Mouse (Mus musculus): Measurements from ENCODE around the gene Cdk5rap3. TPM values are rescaled to one million over a fixed set of nuclear protein-coding genes. Genes with fewer than 3 reads are reported as not detected.

The Cdk5rap3 gene
- 67.5 and 70.6 TPM in 2 replicates for polyA plus RNA-seq (2015; fragmentation: Nextera tagmentation; extraction: Ambion mirVana)

DNA sequence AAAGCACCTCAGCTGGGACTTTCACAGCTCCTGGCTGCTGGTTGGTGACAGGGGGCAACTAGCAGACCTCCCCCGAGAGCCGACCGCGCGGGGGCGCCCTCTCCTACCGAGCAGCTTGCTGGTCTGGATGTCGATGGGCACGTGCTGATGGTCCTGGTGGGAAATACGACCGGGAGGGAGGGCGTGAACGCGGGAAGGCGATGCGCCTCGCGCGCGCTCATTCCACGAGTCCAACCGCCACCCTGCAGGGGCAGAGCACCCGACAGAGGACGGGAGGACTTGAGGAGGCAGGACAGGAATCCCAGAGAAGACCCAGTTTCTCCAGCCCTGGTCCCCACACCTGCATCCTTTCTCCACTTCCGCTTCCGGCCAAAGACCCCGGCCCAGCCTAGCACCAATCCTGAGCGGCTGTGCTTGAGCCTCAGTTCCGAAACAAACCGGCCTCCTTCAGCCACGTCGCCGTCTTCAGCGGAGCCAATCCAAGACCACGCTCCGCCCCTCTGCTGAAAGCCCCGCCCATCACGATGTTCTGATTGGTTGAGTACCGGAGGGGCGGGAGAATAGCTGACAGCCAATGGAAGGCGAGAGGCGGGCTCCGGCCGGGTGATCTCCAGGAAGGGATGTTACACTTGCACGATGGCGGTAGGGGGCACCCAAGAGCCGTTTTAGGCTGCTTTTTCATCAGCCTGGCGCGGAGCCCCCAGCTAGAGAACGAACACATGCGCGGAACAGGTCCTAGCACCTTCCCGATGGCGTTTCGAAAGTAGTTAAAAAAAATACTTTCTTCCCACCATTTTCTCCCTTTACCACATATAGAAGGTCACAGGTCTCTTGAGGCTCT, at the start of gene Cdk5rap3:
Gene Cdk5rap3, minus strand, starts transcription at position 453 of the 841 bp plus-strand sequence.
- peak; percentile 98 for ATAC-seq (ENCODE audit: low read depth)
- Histone ChIP-seq H3K9ac (ENCODE audit: low read length) (peak within 1 kb of the TSS; percentile 84), H3K4me1 (replicated peaks; ENCODE audit: control insufficient read depth, insufficient read depth, low read length) (peaks cover 11% of the 10 kb centered on the region), H3K27ac (ENCODE audit: low read length) (peak within 1 kb of the TSS; percentile 81), H3K9me3 (ENCODE audit: control insufficient read depth, low read length) (no peaks in the 10 kb centered on the region), H3K36me3 (ENCODE audit: control insufficient read depth, insufficient read depth, low read length) (no peaks in the 10 kb centered on the region), H3K4me2 (ENCODE audit: low read depth, low read length) (peak within 1 kb of the TSS; percentile 97), H3K27me3 (ENCODE audit: control insufficient read depth, insufficient read depth, low read depth, low read length) (no peaks in the 10 kb centered on the region), H3K4me3 (ENCODE audit: low read length) (peak within 1 kb of the TSS; percentile 88)
- under 1% methylated on average over 55 of the region's 55 CpGs for WGBS

DNA sequence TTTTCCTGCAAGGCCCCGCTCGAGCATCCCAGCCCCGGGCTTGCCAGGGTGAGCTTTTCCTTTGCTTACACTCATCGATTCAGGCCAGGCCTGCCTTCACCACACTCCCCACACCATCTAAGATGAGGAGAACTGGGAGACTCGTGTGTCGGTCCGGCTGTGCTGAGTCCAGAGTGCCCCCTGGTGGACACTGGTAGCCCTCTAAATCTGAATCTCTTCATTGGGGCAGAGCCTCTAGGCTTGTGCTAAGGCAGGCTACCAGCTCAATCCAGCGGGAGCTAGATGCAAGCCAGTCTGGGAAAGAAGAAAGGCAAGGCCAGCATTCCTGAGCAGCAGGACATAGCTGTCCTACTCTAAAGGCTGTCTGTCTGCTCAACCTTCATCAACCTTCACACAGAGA, 47.3 kb upstream of the Cdk5rap3 start:
- H3K4me2 ChIP-seq (ENCODE audit: low read depth, low read length) = no peak overlapping the region
- H3K4me1 ChIP-seq (replicated peaks; ENCODE audit: control insufficient read depth, insufficient read depth, low read length) = peaks cover 15% of the 10 kb centered on the region
- peaks cover 16% of the 10 kb centered on the region for H3K36me3 ChIP-seq (ENCODE audit: control insufficient read depth, insufficient read depth, low read length)
- no peak overlapping the region for H3K4me3 ChIP-seq (ENCODE audit: low read length)
- 14% methylated on average over 8 of the region's 8 CpGs for WGBS
- no peaks in the 10 kb centered on the region for H3K27me3 ChIP-seq (ENCODE audit: control insufficient read depth, insufficient read depth, low read depth, low read length)
- no peaks in the 10 kb centered on the region for H3K9me3 ChIP-seq (ENCODE audit: control insufficient read depth, low read length)
- H3K9ac ChIP-seq (ENCODE audit: low read length) = no peak overlapping the region
- no peak overlapping the region for H3K27ac ChIP-seq (ENCODE audit: low read length)
- ATAC-seq (ENCODE audit: low read depth) = peak; percentile 78

DNA sequence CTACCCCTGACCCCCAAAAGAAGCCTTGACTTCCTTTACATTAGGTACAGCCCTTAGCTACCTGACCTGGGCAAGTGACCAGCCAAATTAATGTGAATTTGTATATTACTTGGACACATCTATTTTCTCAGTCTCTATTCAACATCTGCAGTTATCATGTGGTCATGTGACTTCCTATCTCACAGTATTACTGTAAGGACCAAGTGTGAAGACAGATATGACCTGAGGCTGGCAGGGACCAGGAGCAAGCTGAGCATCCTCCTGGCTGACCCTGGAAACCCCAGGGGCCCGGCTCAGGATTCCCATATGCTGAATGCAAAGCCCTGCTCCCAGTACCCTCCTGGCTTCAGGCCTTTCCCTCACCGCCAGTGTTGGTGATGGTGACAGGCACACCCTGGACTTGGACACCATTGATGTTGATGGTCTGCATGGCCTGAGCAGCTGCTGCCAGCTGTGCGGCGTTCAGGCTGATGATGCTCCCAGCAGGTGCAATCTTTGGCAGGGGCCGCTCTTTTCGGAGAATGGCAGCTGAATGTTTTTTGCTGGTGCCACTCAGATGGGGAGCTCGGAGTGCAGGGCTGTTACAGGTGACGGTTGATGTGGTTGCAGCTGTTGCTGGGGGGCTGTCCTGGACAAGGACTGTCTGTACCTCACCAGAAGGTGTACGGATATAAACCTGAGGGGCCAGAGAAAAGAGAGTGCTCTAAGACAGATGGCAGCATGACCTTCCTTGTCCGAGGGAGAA, 40.9 kb upstream of the Cdk5rap3 start:
- 85% methylated on average over 10 of the region's 10 CpGs for WGBS
- no peaks in the 10 kb centered on the region for H3K27me3 ChIP-seq (ENCODE audit: control insufficient read depth, insufficient read depth, low read depth, low read length)
- ATAC-seq (ENCODE audit: low read depth) = no peak

DNA sequence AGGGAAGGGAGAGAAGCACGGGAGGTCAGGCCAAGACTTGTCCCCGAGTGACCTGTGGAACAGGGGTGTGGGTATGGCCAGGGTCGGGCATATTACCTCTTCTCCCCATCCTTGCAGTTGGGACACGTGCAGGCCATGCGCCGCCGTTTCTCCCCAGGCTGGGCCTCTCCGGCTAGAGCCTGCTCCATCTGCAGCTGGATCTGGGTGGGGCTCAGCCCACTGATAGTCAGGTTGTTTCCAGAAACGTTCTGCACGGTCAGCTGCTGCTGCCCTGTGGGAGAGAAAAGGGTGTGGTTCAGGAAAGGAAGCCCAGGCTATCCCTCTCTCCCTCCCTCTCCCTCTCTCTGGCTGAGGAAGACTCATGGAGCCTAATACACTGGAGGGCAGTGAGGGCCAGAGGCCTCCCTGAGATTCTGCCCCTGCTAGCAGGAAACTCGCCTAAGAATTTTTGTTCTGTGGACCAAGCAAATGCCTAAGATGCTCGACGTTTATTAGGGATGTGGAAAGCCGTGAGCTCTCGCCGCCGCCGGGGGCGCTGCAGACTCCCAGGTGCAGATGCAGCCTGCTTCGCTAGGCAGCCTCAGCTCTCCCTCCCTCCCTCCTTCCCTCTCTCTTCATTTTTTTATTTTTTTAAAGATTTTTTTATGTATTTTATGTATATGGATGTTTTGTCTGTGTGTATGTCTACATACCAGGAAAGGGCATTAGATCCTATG, 39.9 kb upstream of the Cdk5rap3 start:
- Histone ChIP-seq H3K4me3 (ENCODE audit: low read length) (no peak overlapping the region), H3K4me2 (ENCODE audit: low read depth, low read length) (no peak overlapping the region), H3K4me1 (replicated peaks; ENCODE audit: control insufficient read depth, insufficient read depth, low read length) (no peaks in the 10 kb centered on the region), H3K9me3 (ENCODE audit: control insufficient read depth, low read length) (no peaks in the 10 kb centered on the region), H3K27me3 (ENCODE audit: control insufficient read depth, insufficient read depth, low read depth, low read length) (no peaks in the 10 kb centered on the region), H3K27ac (ENCODE audit: low read length) (no peak overlapping the region), H3K9ac (ENCODE audit: low read length) (no peak overlapping the region), H3K36me3 (ENCODE audit: control insufficient read depth, insufficient read depth, low read length) (peaks cover 29% of the 10 kb centered on the region)
- WGBS = 52% methylated on average over 20 of the region's 20 CpGs
- ATAC-seq (ENCODE audit: low read depth) = no peak

More for the DNA sequence above, 40.9 kb upstream of the Cdk5rap3 start:
- H3K9ac ChIP-seq (ENCODE audit: low read length) = no peak overlapping the region
- no peak overlapping the region for H3K27ac ChIP-seq (ENCODE audit: low read length)
- H3K36me3 ChIP-seq (ENCODE audit: control insufficient read depth, insufficient read depth, low read length) = peaks cover 31% of the 10 kb centered on the region
- H3K4me1 ChIP-seq (replicated peaks; ENCODE audit: control insufficient read depth, insufficient read depth, low read length) = no peaks in the 10 kb centered on the region
- no peak overlapping the region for H3K4me3 ChIP-seq (ENCODE audit: low read length)
- no peak overlapping the region for H3K4me2 ChIP-seq (ENCODE audit: low read depth, low read length)
- no peaks in the 10 kb centered on the region for H3K9me3 ChIP-seq (ENCODE audit: control insufficient read depth, low read length)

DNA sequence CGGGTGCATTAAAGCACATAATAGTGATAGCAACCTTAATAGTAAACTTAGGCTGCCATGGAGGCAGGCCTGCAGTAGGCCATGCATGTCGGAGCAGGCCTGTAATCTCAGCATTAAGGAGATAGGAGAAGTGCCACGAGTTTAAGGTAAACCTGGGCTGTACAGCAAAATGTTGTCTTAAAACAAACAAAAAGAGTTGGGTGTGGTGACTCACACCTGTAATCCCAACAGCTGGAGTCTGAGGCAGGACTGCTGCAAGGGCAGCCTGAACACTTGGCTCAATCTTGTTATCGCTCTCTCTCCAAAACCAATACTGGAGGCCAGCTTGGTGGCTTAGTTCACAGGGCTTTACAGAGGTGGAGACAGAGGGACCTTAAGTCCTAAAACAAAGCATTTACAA, 38.8 kb upstream of the Cdk5rap3 start:
- Histone ChIP-seq H3K4me3 (ENCODE audit: low read length) (no peak overlapping the region), H3K4me1 (replicated peaks; ENCODE audit: control insufficient read depth, insufficient read depth, low read length) (no peaks in the 10 kb centered on the region), H3K9ac (ENCODE audit: low read length) (no peak overlapping the region), H3K9me3 (ENCODE audit: control insufficient read depth, low read length) (no peaks in the 10 kb centered on the region), H3K27me3 (ENCODE audit: control insufficient read depth, insufficient read depth, low read depth, low read length) (no peaks in the 10 kb centered on the region), H3K36me3 (ENCODE audit: control insufficient read depth, insufficient read depth, low read length) (peaks cover 24% of the 10 kb centered on the region), H3K4me2 (ENCODE audit: low read depth, low read length) (no peak overlapping the region), H3K27ac (ENCODE audit: low read length) (no peak overlapping the region)
- ATAC-seq (ENCODE audit: low read depth) = no peak
- WGBS = 89% methylated on average over 4 of the region's 4 CpGs

DNA sequence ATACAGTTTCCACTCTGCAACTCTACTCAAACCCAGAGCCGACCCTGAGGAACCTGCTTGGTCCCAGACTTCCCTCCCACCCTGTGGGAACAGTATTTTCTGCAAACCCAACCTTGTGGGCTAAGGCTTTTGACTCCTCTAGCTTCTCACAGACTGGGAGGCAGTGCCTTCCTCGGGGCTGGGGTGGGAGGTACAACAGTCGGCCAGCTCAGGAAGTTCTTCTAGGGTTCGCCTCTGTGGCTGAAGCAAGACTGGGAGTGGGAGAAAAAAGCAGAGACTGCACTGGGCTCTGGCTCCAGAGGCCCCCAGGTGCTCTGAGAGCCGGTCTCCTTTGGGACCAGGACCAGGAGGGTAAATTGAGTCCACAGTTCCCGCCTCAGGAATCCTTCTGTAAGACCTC, 36.6 kb upstream of the Cdk5rap3 start:
- no peak for ATAC-seq (ENCODE audit: low read depth)
- Histone ChIP-seq H3K27ac (ENCODE audit: low read length) (no peak overlapping the region), H3K36me3 (ENCODE audit: control insufficient read depth, insufficient read depth, low read length) (peaks cover 21% of the 10 kb centered on the region), H3K4me3 (ENCODE audit: low read length) (no peak overlapping the region), H3K4me1 (replicated peaks; ENCODE audit: control insufficient read depth, insufficient read depth, low read length) (no peaks in the 10 kb centered on the region), H3K9ac (ENCODE audit: low read length) (no peak overlapping the region), H3K4me2 (ENCODE audit: low read depth, low read length) (no peak overlapping the region), H3K9me3 (ENCODE audit: control insufficient read depth, low read length) (no peaks in the 10 kb centered on the region), H3K27me3 (ENCODE audit: control insufficient read depth, insufficient read depth, low read depth, low read length) (no peaks in the 10 kb centered on the region)
- WGBS = 68% methylated on average over 6 of the region's 6 CpGs

DNA sequence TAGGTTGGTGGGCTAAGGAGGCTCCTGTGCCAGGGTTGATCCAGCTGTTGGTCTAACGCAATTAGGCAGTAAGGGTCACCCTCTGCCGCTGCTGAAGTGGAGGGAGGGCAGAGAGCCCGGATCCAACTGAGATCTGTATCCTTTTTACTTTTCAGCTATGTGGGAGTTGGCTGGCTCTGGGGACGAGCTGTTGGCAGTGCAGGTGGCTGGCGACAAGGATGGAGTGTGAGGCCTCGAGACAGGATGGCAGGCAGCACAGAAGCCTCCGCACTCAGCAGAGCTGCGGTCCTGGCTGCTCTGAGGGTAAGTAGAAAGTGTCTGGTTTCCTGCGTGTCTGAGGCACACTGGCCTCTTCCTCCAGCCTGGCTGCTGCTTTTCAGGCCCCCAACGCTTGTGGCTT, 36.1 kb upstream of the Cdk5rap3 start:
- no peaks in the 10 kb centered on the region for H3K9me3 ChIP-seq (ENCODE audit: control insufficient read depth, low read length)
- no peak overlapping the region for H3K4me2 ChIP-seq (ENCODE audit: low read depth, low read length)
- peaks cover 21% of the 10 kb centered on the region for H3K36me3 ChIP-seq (ENCODE audit: control insufficient read depth, insufficient read depth, low read length)
- H3K4me1 ChIP-seq (replicated peaks; ENCODE audit: control insufficient read depth, insufficient read depth, low read length) = no peaks in the 10 kb centered on the region
- no peaks in the 10 kb centered on the region for H3K27me3 ChIP-seq (ENCODE audit: control insufficient read depth, insufficient read depth, low read depth, low read length)
- no peak overlapping the region for H3K9ac ChIP-seq (ENCODE audit: low read length)
- ATAC-seq (ENCODE audit: low read depth) = no peak
- 68% methylated on average over 10 of the region's 10 CpGs for WGBS
- H3K27ac ChIP-seq (ENCODE audit: low read length) = no peak overlapping the region
- H3K4me3 ChIP-seq (ENCODE audit: low read length) = no peak overlapping the region

DNA sequence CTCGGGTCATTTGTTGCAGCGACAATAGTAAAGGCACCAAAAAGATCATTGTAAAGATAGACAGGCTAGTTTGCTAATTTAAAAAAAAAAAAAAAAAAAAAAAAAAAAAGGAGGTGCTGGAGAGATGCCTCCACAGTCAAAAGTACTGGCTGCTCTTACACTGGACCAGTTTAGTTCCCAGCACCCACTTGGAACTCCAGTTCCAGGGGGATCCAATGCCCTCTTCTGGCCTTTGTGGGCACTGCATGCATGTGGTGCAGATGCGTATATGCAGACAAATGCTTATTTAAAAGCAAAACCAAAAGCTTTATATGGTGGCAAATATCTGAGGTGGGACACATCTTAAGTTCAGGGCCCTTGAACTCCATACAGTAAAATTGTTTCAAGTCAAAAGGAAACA, 34.5 kb upstream of the Cdk5rap3 start:
- no peak overlapping the region for H3K4me3 ChIP-seq (ENCODE audit: low read length)
- no peak for ATAC-seq (ENCODE audit: low read depth)
- no peaks in the 10 kb centered on the region for H3K4me1 ChIP-seq (replicated peaks; ENCODE audit: control insufficient read depth, insufficient read depth, low read length)
- no peak overlapping the region for H3K27ac ChIP-seq (ENCODE audit: low read length)
- no peaks in the 10 kb centered on the region for H3K27me3 ChIP-seq (ENCODE audit: control insufficient read depth, insufficient read depth, low read depth, low read length)
- no peaks in the 10 kb centered on the region for H3K9me3 ChIP-seq (ENCODE audit: control insufficient read depth, low read length)
- peaks cover 18% of the 10 kb centered on the region for H3K36me3 ChIP-seq (ENCODE audit: control insufficient read depth, insufficient read depth, low read length)
- WGBS = 96% methylated on average over 3 of the region's 3 CpGs
- no peak overlapping the region for H3K9ac ChIP-seq (ENCODE audit: low read length)
- H3K4me2 ChIP-seq (ENCODE audit: low read depth, low read length) = no peak overlapping the region

DNA sequence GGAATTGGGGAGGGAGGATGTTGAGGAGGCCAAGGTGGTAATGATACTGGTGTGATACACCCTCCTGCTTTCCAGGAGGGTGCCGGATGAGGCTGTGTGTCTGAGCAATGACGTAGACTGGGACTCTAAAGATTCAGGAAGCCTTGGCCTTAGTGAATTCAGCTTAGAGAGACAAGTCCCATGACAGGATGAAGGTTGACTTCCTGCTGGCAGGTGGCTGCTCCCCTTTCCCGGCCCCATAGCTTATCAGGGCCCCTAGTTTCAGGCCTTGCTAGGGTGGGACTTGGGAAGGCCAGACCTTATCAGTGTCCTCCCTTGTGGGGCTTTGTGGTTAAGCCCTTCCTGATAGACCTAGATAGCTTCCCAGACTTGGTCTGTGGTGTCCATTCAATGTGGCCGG, 31.6 kb upstream of the Cdk5rap3 start:
- no peaks in the 10 kb centered on the region for H3K9me3 ChIP-seq (ENCODE audit: control insufficient read depth, low read length)
- no peak overlapping the region for H3K4me2 ChIP-seq (ENCODE audit: low read depth, low read length)
- WGBS = 85% methylated on average over 4 of the region's 4 CpGs
- H3K36me3 ChIP-seq (ENCODE audit: control insufficient read depth, insufficient read depth, low read length) = peaks cover 5% of the 10 kb centered on the region
- no peak overlapping the region for H3K4me3 ChIP-seq (ENCODE audit: low read length)
- ATAC-seq (ENCODE audit: low read depth) = no peak
- no peak overlapping the region for H3K9ac ChIP-seq (ENCODE audit: low read length)
- no peaks in the 10 kb centered on the region for H3K27me3 ChIP-seq (ENCODE audit: control insufficient read depth, insufficient read depth, low read depth, low read length)
- H3K4me1 ChIP-seq (replicated peaks; ENCODE audit: control insufficient read depth, insufficient read depth, low read length) = peaks cover 7% of the 10 kb centered on the region
- H3K27ac ChIP-seq (ENCODE audit: low read length) = no peak overlapping the region
